ENCODE assay signal across 21 mouse cellular contexts in genomic region chr6:114863501-114863900, GRCm38 (mm10).
DNase-seq lines count a peak whose midpoint lies in the region; ATAC-seq and TF ChIP-seq lines count a peak whose summit lies in the region.
"Had no signal": no experiment of that assay in that cellular context is flagged by ENCODE, and none has a peak within 500 bp of the region (broad histone marks: within the 10 kb centered on the region; RNA-seq: fewer than 3 reads in every experiment).

No protein-coding gene starts in this region.

- peaks cover 55% of the 10 kb centered on the region for H3K36me3 ChIP-seq in forebrain, embryonic 12.5 days (replicated peaks)
- no peaks in the 10 kb centered on the region; the same call in 1 of the 2 replicates for H3K36me3 ChIP-seq in forebrain, embryonic 16.5 days (ENCODE audit: control insufficient read depth, insufficient read depth)
- no peaks in the 10 kb centered on the region for H3K36me3 ChIP-seq in testis, adult 2 months (ENCODE audit: control insufficient read depth, insufficient read depth, low read length)
- H3K36me3 ChIP-seq in midbrain, embryonic 16.5 days (ENCODE audit: control insufficient read depth, insufficient read depth, low read length) = peaks cover 5% of the 10 kb centered on the region; the same call in 1 of the 2 replicates

- WGBS in forebrain, embryonic 12.5 days = 95% methylated on average over 5 of the region's 5 CpGs
- WGBS in forebrain, embryonic 16.5 days = 92% methylated on average over 5 of the region's 5 CpGs
- 94% methylated on average over 5 of the region's 5 CpGs for WGBS in midbrain, embryonic 16.5 days

- TF ChIP-seq CTCF in testis, adult 2 months (IDR thresholded peaks at IDR 0.05; ENCODE audit: control insufficient read depth, insufficient read depth, insufficient replicate concordance, low read depth, low read length) = no peak

- H3K4me1 ChIP-seq in forebrain, embryonic 12.5 days = 0 out of 2 replicates have a peak, but pooled peaks cover 4% of the 10 kb centered on the region
- no peaks in the 10 kb centered on the region for H3K4me1 ChIP-seq in forebrain, embryonic 16.5 days (replicated peaks; ENCODE audit: control insufficient read depth, insufficient read depth, low read length)
- peaks cover 13% of the 10 kb centered on the region for H3K4me1 ChIP-seq in testis, adult 2 months (ENCODE audit: control insufficient read depth, insufficient read depth, low read length)
- H3K4me1 ChIP-seq in midbrain, embryonic 16.5 days (ENCODE audit: control insufficient read depth, insufficient read depth, low read length) = no peaks in the 10 kb centered on the region
- H3K4me1 ChIP-seq: neural tube, embryonic 12.5 days had no signal

- ATAC-seq in forebrain, embryonic 12.5 days (ENCODE audit: low FRiP score) = no peak
- no peak for ATAC-seq in forebrain, embryonic 16.5 days
- no peak for ATAC-seq in midbrain, embryonic 16.5 days
- ATAC-seq: hindbrain, postnatal 0 days; intestine, embryonic 16.5 days had no signal

- no peak overlapping the region for H3K4me3 ChIP-seq in forebrain, embryonic 12.5 days (replicated peaks)
- H3K4me3 ChIP-seq in forebrain, embryonic 16.5 days (replicated peaks; ENCODE audit: low read length) = no peak overlapping the region
- H3K4me3 ChIP-seq in testis, adult 2 months (ENCODE audit: control insufficient read depth, low read depth, low read length) = peak overlapping the region; percentile 53
- no peak overlapping the region for H3K4me3 ChIP-seq in midbrain, embryonic 16.5 days (ENCODE audit: low read depth, low read length)
- H3K4me3 ChIP-seq: heart, embryonic 10.5 days; limb, embryonic 13.5 days; neural tube, embryonic 12.5 days had no signal

- no peaks in the 10 kb centered on the region for H3K9me3 ChIP-seq in forebrain, embryonic 12.5 days
- H3K9me3 ChIP-seq in forebrain, embryonic 16.5 days (ENCODE audit: control insufficient read depth, low read length) = no peaks in the 10 kb centered on the region
- H3K9me3 ChIP-seq in midbrain, embryonic 16.5 days (replicated peaks; ENCODE audit: control insufficient read depth, low read length, poor library complexity, severe bottlenecking) = no peaks in the 10 kb centered on the region
- H3K9me3 ChIP-seq: heart, embryonic 10.5 days; limb, embryonic 13.5 days; neural tube, embryonic 12.5 days had no signal

- H3K4me2 ChIP-seq in forebrain, embryonic 12.5 days = no peak overlapping the region
- no peak overlapping the region for H3K4me2 ChIP-seq in forebrain, embryonic 16.5 days (ENCODE audit: low read length)
- H3K4me2 ChIP-seq in midbrain, embryonic 16.5 days (ENCODE audit: low read length) = no peak overlapping the region
- H3K4me2 ChIP-seq: limb, embryonic 13.5 days; lung, embryonic 14.5 days; neural tube, embryonic 12.5 days had no signal

- no peak for TF ChIP-seq POLR2A in testis, adult 2 months (IDR thresholded peaks at IDR 0.05; ENCODE audit: control insufficient read depth, low read depth, low read length)

- no peak overlapping the region for H3K9ac ChIP-seq in forebrain, embryonic 12.5 days
- H3K9ac ChIP-seq in forebrain, embryonic 16.5 days (replicated peaks; ENCODE audit: low read depth, low read length) = no peak overlapping the region
- no peak overlapping the region for H3K9ac ChIP-seq in midbrain, embryonic 16.5 days (ENCODE audit: low read depth, low read length)
- H3K9ac ChIP-seq: limb, embryonic 13.5 days; liver, embryonic 14.5 days; lung, embryonic 14.5 days; neural tube, embryonic 12.5 days had no signal

- H3K27me3 ChIP-seq in forebrain, embryonic 12.5 days = no peaks in the 10 kb centered on the region
- no peaks in the 10 kb centered on the region for H3K27me3 ChIP-seq in forebrain, embryonic 16.5 days (replicated peaks; ENCODE audit: control insufficient read depth, insufficient read depth, low read length)
- H3K27me3 ChIP-seq in testis, adult 2 months (ENCODE audit: control insufficient read depth, insufficient read depth, low read length) = no peaks in the 10 kb centered on the region
- no peaks in the 10 kb centered on the region for H3K27me3 ChIP-seq in midbrain, embryonic 16.5 days (ENCODE audit: control insufficient read depth, insufficient read depth, low read depth, low read length)
- H3K27me3 ChIP-seq: limb, embryonic 13.5 days; neural tube, embryonic 12.5 days had no signal

- H3K27ac ChIP-seq in forebrain, embryonic 12.5 days = 0 out of 2 replicates have a peak overlapping the region, but pooled peaks have one; percentile 31
- H3K27ac ChIP-seq in forebrain, embryonic 16.5 days (ENCODE audit: low read length) = no peak overlapping the region
- H3K27ac ChIP-seq in testis, adult 2 months (ENCODE audit: control insufficient read depth, insufficient read depth, low read depth, low read length) = no peak overlapping the region
- no peak overlapping the region for H3K27ac ChIP-seq in midbrain, embryonic 16.5 days (ENCODE audit: low read length)
- H3K27ac ChIP-seq: heart, embryonic 10.5 days; hindbrain, postnatal 0 days; kidney, postnatal 0 days; limb, embryonic 13.5 days; liver, embryonic 14.5 days; neural tube, embryonic 12.5 days had no signal

- peak; percentile 50 for DNase-seq in kidney, adult 9 months
- no peak for DNase-seq in kidney, postnatal 14 days
- no peak for DNase-seq in testis, postnatal 14 days (ENCODE audit: low spot score)
- DNase-seq: cerebellum, adult 8-10 months; heart, postnatal 10 days; layer of hippocampus, postnatal 36 days; lung, embryonic 14.5 days; lung, postnatal 4 days; midbrain, embryonic 14.5 days; thymus, postnatal 25 days had no signal
